In genomic region chr8:115786185-115786584, GRCm38 (mm10) we compare ENCODE assay signal across 23 mouse cellular contexts.
DNase-seq lines count a peak whose midpoint lies in the region; ATAC-seq lines count a peak whose summit lies in the region.
"Had no signal": no experiment of that assay in that cellular context is flagged by ENCODE, and none has a peak within 500 bp of the region (broad histone marks: within the 10 kb centered on the region; RNA-seq: fewer than 3 reads in every experiment).

No protein-coding gene starts in this region.

- H3K4me1 ChIP-seq in heart, embryonic 10.5 days, result no peaks in the 10 kb centered on the region
- H3K4me1 ChIP-seq in heart, embryonic 11.5 days (ENCODE audit: control insufficient read depth, insufficient read depth, low read length), result no peaks in the 10 kb centered on the region
- no peaks in the 10 kb centered on the region for H3K4me1 ChIP-seq in intestine, embryonic 16.5 days (ENCODE audit: control insufficient read depth, insufficient read depth, low read length)
- no peaks in the 10 kb centered on the region for H3K4me1 ChIP-seq in kidney, embryonic 15.5 days
- H3K4me1 ChIP-seq: embryonic facial prominence, embryonic 13.5 days; embryonic facial prominence, embryonic 15.5 days had no signal

- no peaks in the 10 kb centered on the region for H3K27me3 ChIP-seq in heart, embryonic 10.5 days (ENCODE audit: insufficient read depth, poor library complexity, severe bottlenecking)
- H3K27me3 ChIP-seq in heart, embryonic 11.5 days (ENCODE audit: control insufficient read depth, insufficient read depth, low read length), result no peaks in the 10 kb centered on the region
- no peaks in the 10 kb centered on the region for H3K27me3 ChIP-seq in intestine, embryonic 16.5 days (replicated peaks; ENCODE audit: control insufficient read depth, insufficient read depth, low read length)
- H3K27me3 ChIP-seq in kidney, embryonic 15.5 days, result no peaks in the 10 kb centered on the region
- H3K27me3 ChIP-seq: embryonic facial prominence, embryonic 13.5 days; embryonic facial prominence, embryonic 15.5 days; forebrain, embryonic 12.5 days had no signal

- DNase-seq in heart, embryonic 10.5 days (ENCODE audit: low spot score), result peak; percentile 6
- DNase-seq in large intestine, adult 2 months (ENCODE audit: low read depth, low spot score), result peak; percentile 39
- no peak for DNase-seq in adrenal gland, postnatal 36 days
- no peak for DNase-seq in adrenal gland, postnatal 25 days
- DNase-seq: adrenal gland, adult 2 months; adrenal gland, postnatal 10 days; cerebellum, adult 11 months; cerebellum, adult 18-20 months; cerebellum, adult 8-10 months; cerebellum, adult 9-11 months; cerebellum, postnatal 14 days; cerebellum, postnatal 36 days; embryo, embryonic 11 days had no signal

- no peak overlapping the region for H3K4me3 ChIP-seq in heart, embryonic 10.5 days
- no peak overlapping the region for H3K4me3 ChIP-seq in heart, embryonic 11.5 days (ENCODE audit: low read depth, low read length)
- no peak overlapping the region for H3K4me3 ChIP-seq in intestine, embryonic 16.5 days (ENCODE audit: low read length)
- no peak overlapping the region for H3K4me3 ChIP-seq in kidney, embryonic 15.5 days (replicated peaks)
- H3K4me3 ChIP-seq: embryonic facial prominence, embryonic 13.5 days; embryonic facial prominence, embryonic 15.5 days; erythroblast, embryonic 14.5 days; forebrain, embryonic 10.5 days; forebrain, embryonic 12.5 days had no signal

- no peak overlapping the region for H3K4me2 ChIP-seq in heart, embryonic 11.5 days
- H3K4me2 ChIP-seq in intestine, embryonic 16.5 days (ENCODE audit: low read depth, low read length), result no peak overlapping the region
- no peak overlapping the region for H3K4me2 ChIP-seq in kidney, embryonic 15.5 days
- H3K4me2 ChIP-seq: embryonic facial prominence, embryonic 13.5 days; embryonic facial prominence, embryonic 15.5 days; forebrain, embryonic 12.5 days had no signal

- no peak overlapping the region for H3K9ac ChIP-seq in heart, embryonic 11.5 days (ENCODE audit: low read depth, low read length)
- no peak overlapping the region for H3K9ac ChIP-seq in intestine, embryonic 16.5 days (ENCODE audit: low read depth, low read length)
- no peak overlapping the region for H3K9ac ChIP-seq in kidney, embryonic 15.5 days
- H3K9ac ChIP-seq: embryonic facial prominence, embryonic 13.5 days; embryonic facial prominence, embryonic 15.5 days; forebrain, embryonic 12.5 days had no signal

- no peak overlapping the region for H3K27ac ChIP-seq in heart, embryonic 10.5 days
- H3K27ac ChIP-seq in heart, embryonic 11.5 days (ENCODE audit: low read depth, low read length), result no peak overlapping the region
- peak overlapping the region; percentile 73 for H3K27ac ChIP-seq in intestine, embryonic 16.5 days (ENCODE audit: low read length)
- no peak overlapping the region for H3K27ac ChIP-seq in kidney, embryonic 15.5 days
- H3K27ac ChIP-seq: embryonic facial prominence, embryonic 13.5 days; embryonic facial prominence, embryonic 15.5 days; forebrain, embryonic 10.5 days; forebrain, embryonic 12.5 days had no signal

- no peaks in the 10 kb centered on the region for H3K36me3 ChIP-seq in heart, embryonic 10.5 days
- no peaks in the 10 kb centered on the region for H3K36me3 ChIP-seq in heart, embryonic 11.5 days (ENCODE audit: control insufficient read depth, insufficient read depth, low read length)
- no peaks in the 10 kb centered on the region for H3K36me3 ChIP-seq in intestine, embryonic 16.5 days (ENCODE audit: control insufficient read depth, insufficient read depth, low read length)
- H3K36me3 ChIP-seq in kidney, embryonic 15.5 days, result no peaks in the 10 kb centered on the region
- H3K36me3 ChIP-seq: embryonic facial prominence, embryonic 13.5 days; embryonic facial prominence, embryonic 15.5 days; forebrain, embryonic 10.5 days; forebrain, embryonic 12.5 days had no signal

- 88% methylated on average over 4 of the region's 4 CpGs for WGBS in heart, embryonic 10.5 days
- WGBS in heart, embryonic 11.5 days (ENCODE audit: insufficient replicate concordance), result 84% methylated on average over 4 of the region's 4 CpGs
- WGBS in intestine, embryonic 16.5 days, result 65% methylated on average over 4 of the region's 4 CpGs
- WGBS in large intestine, adult 2 months, result 38% methylated on average over 4 of the region's 4 CpGs
- WGBS in kidney, embryonic 15.5 days, result 81% methylated on average over 4 of the region's 4 CpGs

- no peak for ATAC-seq in heart, embryonic 11.5 days (replicated peaks; ENCODE audit: insufficient number of reproducible peaks, low FRiP score, low TSS enrichment)
- ATAC-seq in intestine, embryonic 16.5 days, result peak; percentile 92
- no peak for ATAC-seq in kidney, embryonic 15.5 days (replicated peaks; ENCODE audit: low FRiP score)
- ATAC-seq: forebrain, embryonic 14.5 days; forebrain, embryonic 16.5 days had no signal

- H3K9me3 ChIP-seq in heart, embryonic 10.5 days, result no peaks in the 10 kb centered on the region
- H3K9me3 ChIP-seq in heart, embryonic 11.5 days (replicated peaks; ENCODE audit: control insufficient read depth, low read length), result no peaks in the 10 kb centered on the region
- H3K9me3 ChIP-seq in intestine, embryonic 16.5 days (ENCODE audit: control insufficient read depth, low read length), result no peaks in the 10 kb centered on the region
- no peaks in the 10 kb centered on the region for H3K9me3 ChIP-seq in kidney, embryonic 15.5 days (replicated peaks)
- H3K9me3 ChIP-seq: embryonic facial prominence, embryonic 15.5 days; forebrain, embryonic 10.5 days had no signal

Comparison
In these comparisons a context has a peak if more than half of its experiments do, and no peak if none do; other contexts are left out.
1. DNase-seq: peak in heart, embryonic 10.5 days (single experiment) and large intestine, adult 2 months (single experiment); none in adrenal gland, postnatal 36 days (0 of 2) and adrenal gland, postnatal 25 days (single experiment).